Mouse (Mus musculus): Measurements from ENCODE around the gene Gm37240. TPM values are rescaled to one million over a fixed set of nuclear protein-coding genes. Genes with fewer than 3 reads are reported as not detected.

Gene Gm37240
- polyA plus RNA-seq, 1 experiment from 2014 or later = 18.1 TPM

GRCm38 (mm10) chr3:84955857-84956256, 931.5 kb downstream of the Gm37240 start:
- no peak for TF ChIP-seq EP300 (optimal IDR thresholded peaks at IDR 0.05)
- TF ChIP-seq CTCF (IDR thresholded peaks at IDR 0.05; ENCODE audit: low read depth) = peak; percentile 10; the same call in 1 of the 2 replicates
- H3K4me3 ChIP-seq (ENCODE audit: low read depth, low read length) = no peak overlapping the region
- no peak overlapping the region for H3K9ac ChIP-seq (ENCODE audit: low read length)
- ATAC-seq (ENCODE audit: low FRiP score, low TSS enrichment) (no peak), DNase-seq (ENCODE audit: low spot score) (no peak)
- H3K4me1 ChIP-seq (replicated peaks; ENCODE audit: control insufficient read depth, insufficient read depth) = no peaks in the 10 kb centered on the region
- no peak overlapping the region for H3K4me2 ChIP-seq (replicated peaks; ENCODE audit: low read depth)
- no peaks in the 10 kb centered on the region for H3K9me3 ChIP-seq (ENCODE audit: control insufficient read depth, low read length)
- H3K27me3 ChIP-seq (ENCODE audit: control insufficient read depth, insufficient read depth, low read length) = no peaks in the 10 kb centered on the region
- no peaks in the 10 kb centered on the region for H3K36me3 ChIP-seq (ENCODE audit: control insufficient read depth, insufficient read depth, low read length)
- WGBS = 74% methylated on average over 4 of the region's 4 CpGs
- no peak overlapping the region for H3K27ac ChIP-seq (replicated peaks)

- Histone ChIP-seq H3K36me3 (ENCODE audit: control insufficient read depth, insufficient read depth, low read length) (no peaks in the 10 kb centered on the region), H3K4me3 (ENCODE audit: low read depth, low read length) (no peak overlapping the region), H3K9me3 (ENCODE audit: control insufficient read depth, low read length) (no peaks in the 10 kb centered on the region), H3K27ac (replicated peaks) (no peak overlapping the region), H3K4me1 (replicated peaks; ENCODE audit: control insufficient read depth, insufficient read depth) (no peaks in the 10 kb centered on the region), H3K9ac (ENCODE audit: low read length) (no peak overlapping the region), H3K27me3 (ENCODE audit: control insufficient read depth, insufficient read depth, low read length) (no peaks in the 10 kb centered on the region), H3K4me2 (replicated peaks; ENCODE audit: low read depth) (no peak overlapping the region)
- WGBS = 89% methylated on average over 8 of the region's 8 CpGs
- DNase-seq (ENCODE audit: low spot score) = no peak
- TF ChIP-seq CTCF (IDR thresholded peaks at IDR 0.05; ENCODE audit: low read depth) (no peak), EP300 (optimal IDR thresholded peaks at IDR 0.05) (no peak)
- ATAC-seq (ENCODE audit: low FRiP score, low TSS enrichment) = no peak
These were observed 932.1 kb downstream of the Gm37240 start for GRCm38 (mm10) chr3:84955011-84955775.

GRCm38 (mm10) chr3:84952585-84953187, 934.6 kb downstream of the Gm37240 start:
- H3K36me3 ChIP-seq (ENCODE audit: control insufficient read depth, insufficient read depth, low read length) = no peaks in the 10 kb centered on the region
- no peaks in the 10 kb centered on the region for H3K27me3 ChIP-seq (ENCODE audit: control insufficient read depth, insufficient read depth, low read length)
- ATAC-seq (ENCODE audit: low FRiP score, low TSS enrichment) (no peak), DNase-seq (ENCODE audit: low spot score) (no peak)
- H3K27ac ChIP-seq (replicated peaks) = no peak overlapping the region; the same call in 1 of the 2 replicates
- H3K9ac ChIP-seq (ENCODE audit: low read length) = peak overlapping the region; percentile 54
- no peaks in the 10 kb centered on the region for H3K4me1 ChIP-seq (replicated peaks; ENCODE audit: control insufficient read depth, insufficient read depth)
- peak overlapping the region; percentile 55 for H3K4me2 ChIP-seq (replicated peaks; ENCODE audit: low read depth)
- peak overlapping the region; percentile 40 for H3K4me3 ChIP-seq (ENCODE audit: low read depth, low read length)
- no peaks in the 10 kb centered on the region for H3K9me3 ChIP-seq (ENCODE audit: control insufficient read depth, low read length)
- WGBS = 44% methylated on average over 7 of the region's 7 CpGs
- TF ChIP-seq CTCF (IDR thresholded peaks at IDR 0.05; ENCODE audit: low read depth) (no peak), EP300 (optimal IDR thresholded peaks at IDR 0.05) (no peak)

- 27% methylated on average over 13 of the region's 13 CpGs for WGBS
- ATAC-seq (ENCODE audit: low FRiP score, low TSS enrichment) = peak; percentile 93
These were observed 935.2 kb downstream of the Gm37240 start for GRCm38 (mm10) chr3:84952135-84952534.

GRCm38 (mm10) chr3:84951698-84952097, 935.6 kb downstream of the Gm37240 start:
- Histone ChIP-seq H3K9me3 (ENCODE audit: control insufficient read depth, low read length) (no peaks in the 10 kb centered on the region), H3K4me2 (replicated peaks; ENCODE audit: low read depth) (peak overlapping the region; percentile 55), H3K36me3 (ENCODE audit: control insufficient read depth, insufficient read depth, low read length) (no peaks in the 10 kb centered on the region), H3K4me3 (ENCODE audit: low read depth, low read length) (peak overlapping the region; percentile 40), H3K27ac (replicated peaks) (no peak overlapping the region), H3K4me1 (replicated peaks; ENCODE audit: control insufficient read depth, insufficient read depth) (no peaks in the 10 kb centered on the region), H3K27me3 (ENCODE audit: control insufficient read depth, insufficient read depth, low read length) (no peaks in the 10 kb centered on the region), H3K9ac (ENCODE audit: low read length) (no peak overlapping the region)
- DNase-seq (ENCODE audit: low spot score) (no peak), ATAC-seq (ENCODE audit: low FRiP score, low TSS enrichment) (no peak; the same call in 1 of the 2 replicates)
- 25% methylated on average over 2 of the region's 2 CpGs for WGBS
- TF ChIP-seq CTCF (IDR thresholded peaks at IDR 0.05; ENCODE audit: low read depth) (no peak), EP300 (optimal IDR thresholded peaks at IDR 0.05) (no peak)

More at GRCm38 (mm10) chr3:84952135-84952534, 935.2 kb downstream of the Gm37240 start:
- DNase-seq (ENCODE audit: low spot score) = peak; percentile 34
- H3K27ac ChIP-seq (replicated peaks) = no peak overlapping the region; the same call in 1 of the 2 replicates
- peak overlapping the region; percentile 55 for H3K4me2 ChIP-seq (replicated peaks; ENCODE audit: low read depth)
- H3K4me1 ChIP-seq (replicated peaks; ENCODE audit: control insufficient read depth, insufficient read depth) = no peaks in the 10 kb centered on the region
- no peaks in the 10 kb centered on the region for H3K36me3 ChIP-seq (ENCODE audit: control insufficient read depth, insufficient read depth, low read length)
- no peaks in the 10 kb centered on the region for H3K27me3 ChIP-seq (ENCODE audit: control insufficient read depth, insufficient read depth, low read length)
- H3K9me3 ChIP-seq (ENCODE audit: control insufficient read depth, low read length) = no peaks in the 10 kb centered on the region
- no peak for TF ChIP-seq EP300 (optimal IDR thresholded peaks at IDR 0.05)
- TF ChIP-seq CTCF (IDR thresholded peaks at IDR 0.05; ENCODE audit: low read depth) = no peak
- peak overlapping the region; percentile 54 for H3K9ac ChIP-seq (ENCODE audit: low read length)
- H3K4me3 ChIP-seq (ENCODE audit: low read depth, low read length) = peak overlapping the region; percentile 40

- TF ChIP-seq CTCF (IDR thresholded peaks at IDR 0.05; ENCODE audit: low read depth) (no peak), EP300 (optimal IDR thresholded peaks at IDR 0.05) (no peak)
- Histone ChIP-seq H3K27ac (replicated peaks) (no peak overlapping the region), H3K4me3 (ENCODE audit: low read depth, low read length) (no peak overlapping the region), H3K4me1 (replicated peaks; ENCODE audit: control insufficient read depth, insufficient read depth) (no peaks in the 10 kb centered on the region), H3K4me2 (replicated peaks; ENCODE audit: low read depth) (no peak overlapping the region), H3K9ac (ENCODE audit: low read length) (no peak overlapping the region), H3K36me3 (ENCODE audit: control insufficient read depth, insufficient read depth, low read length) (no peaks in the 10 kb centered on the region), H3K9me3 (ENCODE audit: control insufficient read depth, low read length) (no peaks in the 10 kb centered on the region), H3K27me3 (ENCODE audit: control insufficient read depth, insufficient read depth, low read length) (no peaks in the 10 kb centered on the region)
- WGBS = 63% methylated on average over 4 of the region's 4 CpGs
- ATAC-seq (ENCODE audit: low FRiP score, low TSS enrichment) (no peak), DNase-seq (ENCODE audit: low spot score) (no peak)
These were observed 937.9 kb downstream of the Gm37240 start for GRCm38 (mm10) chr3:84949387-84949786.
